Mouse (Mus musculus): ENCODE data around the gene Wdr4. TPM values are rescaled to one million over a fixed set of nuclear protein-coding genes. Genes with fewer than 3 reads are reported as not detected.
A peak's percentile ranks its signal among the peaks of the same experiment; 100 is the strongest.

The Wdr4 gene
- polyA plus RNA-seq, 1 experiment from 2014 or later: 43.7 TPM

DNA sequence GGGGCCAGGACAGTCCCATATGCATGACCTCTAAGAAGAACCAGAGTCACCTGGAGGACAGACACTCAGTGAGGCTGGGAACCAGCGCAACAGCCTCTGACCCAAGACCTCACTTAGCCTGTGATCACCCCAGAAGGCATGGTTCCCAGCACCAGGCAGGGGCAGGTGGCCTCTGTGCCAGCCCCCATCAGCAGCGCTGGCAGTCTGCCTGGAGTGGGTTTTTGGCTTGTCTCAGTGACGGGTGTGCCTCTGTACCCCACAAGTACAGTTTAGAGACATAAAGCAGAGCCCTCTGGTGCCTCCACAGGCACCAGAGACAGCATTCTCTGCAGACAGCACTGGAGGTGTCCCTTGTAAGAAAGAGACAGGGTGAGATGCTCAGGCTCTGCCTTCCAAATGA is 69.6 kb downstream of the Wdr4 start:
- H3K9ac ChIP-seq (ENCODE audit: low read depth, low read length): 0 out of 2 replicates have a peak overlapping the region, but pooled peaks have one; percentile 10
- no peak overlapping the region for H3K4me3 ChIP-seq (ENCODE audit: low read depth, low read length)
- no peaks in the 10 kb centered on the region for H3K9me3 ChIP-seq (replicated peaks; ENCODE audit: control insufficient read depth, low read length, poor library complexity, severe bottlenecking)
- H3K4me2 ChIP-seq (ENCODE audit: low read length): no peak overlapping the region
- H3K27ac ChIP-seq (ENCODE audit: low read length): peak overlapping the region; percentile 58
- H3K27me3 ChIP-seq (ENCODE audit: control insufficient read depth, insufficient read depth, low read depth, low read length): no peaks in the 10 kb centered on the region
- WGBS: 71% methylated on average over 3 of the region's 3 CpGs
- no peak for ATAC-seq
- peaks cover 4% of the 10 kb centered on the region; the same call in 1 of the 2 replicates for H3K4me1 ChIP-seq (ENCODE audit: control insufficient read depth, insufficient read depth, low read length)
- peaks cover 2% of the 10 kb centered on the region for H3K36me3 ChIP-seq (ENCODE audit: control insufficient read depth, insufficient read depth, low read length)

DNA sequence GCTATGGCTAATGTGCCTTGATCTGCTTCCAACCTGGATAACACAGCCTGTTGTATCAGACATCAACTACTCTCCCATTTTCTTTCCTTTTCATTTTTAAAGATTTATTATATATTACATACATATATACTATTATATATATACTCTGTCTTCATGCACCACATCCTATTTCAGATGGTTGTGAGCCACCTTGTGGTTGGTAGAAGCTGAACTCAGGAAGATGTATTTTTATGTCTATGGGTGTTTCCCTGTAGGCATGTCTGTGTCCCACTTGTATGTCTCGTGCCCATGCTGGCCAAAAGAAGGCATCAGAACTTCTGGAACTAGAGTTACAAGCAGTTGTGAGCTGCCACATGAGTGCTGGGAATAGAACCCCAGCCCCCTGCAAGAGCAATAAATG is 71.3 kb downstream of the Wdr4 start:
- peaks cover 4% of the 10 kb centered on the region; the same call in 1 of the 2 replicates for H3K4me1 ChIP-seq (ENCODE audit: control insufficient read depth, insufficient read depth, low read length)
- H3K36me3 ChIP-seq (ENCODE audit: control insufficient read depth, insufficient read depth, low read length): peaks cover 2% of the 10 kb centered on the region
- H3K9ac ChIP-seq (ENCODE audit: low read depth, low read length): no peak overlapping the region
- no peak overlapping the region for H3K4me2 ChIP-seq (ENCODE audit: low read length)
- no peaks in the 10 kb centered on the region for H3K27me3 ChIP-seq (ENCODE audit: control insufficient read depth, insufficient read depth, low read depth, low read length)
- H3K4me3 ChIP-seq (ENCODE audit: low read depth, low read length): no peak overlapping the region
- WGBS: 82% methylated on average over 1 of the region's 1 CpGs
- H3K27ac ChIP-seq (ENCODE audit: low read length): no peak overlapping the region
- no peak for ATAC-seq
- H3K9me3 ChIP-seq (replicated peaks; ENCODE audit: control insufficient read depth, low read length, poor library complexity, severe bottlenecking): no peaks in the 10 kb centered on the region

DNA sequence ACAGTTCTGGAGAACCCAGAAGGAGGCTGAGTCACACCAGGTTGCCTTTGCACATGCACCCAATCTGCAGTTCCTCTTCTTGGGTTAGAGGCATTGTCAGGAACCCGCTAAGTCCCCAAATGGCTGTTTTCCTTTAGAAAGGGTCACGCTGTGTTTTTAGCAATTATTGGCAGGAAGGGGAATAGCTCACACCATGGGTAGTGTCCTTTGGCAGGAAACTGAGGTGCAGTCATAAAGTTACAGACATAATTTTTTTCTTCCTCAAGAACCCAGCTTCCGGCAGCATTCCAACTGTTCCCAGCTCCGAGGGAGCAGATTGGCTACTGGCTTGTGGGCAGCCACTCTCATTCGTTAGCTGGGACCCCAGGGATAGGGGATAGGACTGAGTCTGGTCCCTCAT is 72.0 kb downstream of the Wdr4 start:
- no peak for ATAC-seq
- no peak overlapping the region for H3K9ac ChIP-seq (ENCODE audit: low read depth, low read length)
- no peak overlapping the region for H3K4me2 ChIP-seq (ENCODE audit: low read length)
- H3K36me3 ChIP-seq (ENCODE audit: control insufficient read depth, insufficient read depth, low read length): peaks cover 2% of the 10 kb centered on the region
- peaks cover 4% of the 10 kb centered on the region; the same call in 1 of the 2 replicates for H3K4me1 ChIP-seq (ENCODE audit: control insufficient read depth, insufficient read depth, low read length)
- H3K27me3 ChIP-seq (ENCODE audit: control insufficient read depth, insufficient read depth, low read depth, low read length): no peaks in the 10 kb centered on the region
- H3K27ac ChIP-seq (ENCODE audit: low read length): no peak overlapping the region
- H3K4me3 ChIP-seq (ENCODE audit: low read depth, low read length): no peak overlapping the region
- 82% methylated on average over 5 of the region's 5 CpGs for WGBS
- H3K9me3 ChIP-seq (replicated peaks; ENCODE audit: control insufficient read depth, low read length, poor library complexity, severe bottlenecking): no peaks in the 10 kb centered on the region

DNA sequence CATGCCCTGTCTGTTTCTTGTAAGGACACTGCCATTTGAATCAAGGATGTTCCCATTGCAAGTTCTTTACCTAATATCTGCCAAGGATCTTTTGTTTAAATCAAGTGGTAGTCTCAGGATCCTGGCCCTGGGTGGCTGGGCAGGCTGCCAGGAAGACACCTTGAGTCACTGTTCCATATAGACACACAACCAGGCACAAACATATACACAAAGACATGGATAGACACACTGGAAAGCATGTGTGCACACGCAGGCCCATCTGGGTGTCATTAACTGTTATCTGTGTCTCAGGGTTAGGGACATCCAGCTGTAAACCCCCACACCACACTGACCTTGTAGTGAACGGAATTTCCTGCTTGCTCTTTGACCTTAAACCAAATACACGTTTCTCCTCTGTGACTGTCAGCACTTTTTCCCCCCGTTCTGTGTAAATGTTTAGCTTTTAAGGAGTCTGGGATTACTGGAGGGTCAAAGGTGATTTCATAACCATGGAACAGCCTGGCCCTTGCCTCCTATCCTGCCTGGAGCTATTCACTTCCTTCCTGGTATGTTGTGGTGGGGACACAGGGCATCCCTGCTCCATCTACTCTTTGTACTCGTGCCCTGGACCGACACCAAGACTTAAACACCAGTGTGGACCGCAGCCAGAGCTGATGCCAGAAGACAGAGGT is 74.6 kb downstream of the Wdr4 start:
- H3K36me3 ChIP-seq (ENCODE audit: control insufficient read depth, insufficient read depth, low read length): peaks cover under 1% of the 10 kb centered on the region
- H3K4me2 ChIP-seq (ENCODE audit: low read length): no peak overlapping the region
- H3K4me3 ChIP-seq (ENCODE audit: low read depth, low read length): no peak overlapping the region
- no peaks in the 10 kb centered on the region; the same call in 1 of the 2 replicates for H3K9me3 ChIP-seq (replicated peaks; ENCODE audit: control insufficient read depth, low read length, poor library complexity, severe bottlenecking)
- H3K27ac ChIP-seq (ENCODE audit: low read length): no peak overlapping the region
- no peak for ATAC-seq
- no peak overlapping the region for H3K9ac ChIP-seq (ENCODE audit: low read depth, low read length)
- no peaks in the 10 kb centered on the region for H3K27me3 ChIP-seq (ENCODE audit: control insufficient read depth, insufficient read depth, low read depth, low read length)
- WGBS: 71% methylated on average over 7 of the region's 7 CpGs
- H3K4me1 ChIP-seq (ENCODE audit: control insufficient read depth, insufficient read depth, low read length): no peaks in the 10 kb centered on the region

Small RNA genes lying within 50 kb of the gene (microRNA-seq; reads per million reads assigned to microRNA genes)
- gene Gm24970: not detected

Other genes starting within 250 kb of the Wdr4 start
- 6.4 and 8.6 TPM in 2 replicates for gene Rsph1, start 242.6 kb downstream of the Wdr4 start, polyA plus RNA-seq (2015; fragmentation: Nextera tagmentation; extraction: Ambion mirVana)
- gene Slc37a1, start 233.2 kb downstream of the Wdr4 start, polyA plus RNA-seq (2015; fragmentation: Nextera tagmentation; extraction: Ambion mirVana): 12.9 and 20.1 TPM in 2 replicates
- gene Pde9a, start 133.8 kb downstream of the Wdr4 start, polyA plus RNA-seq (2015; fragmentation: Nextera tagmentation; extraction: Ambion mirVana): 33.1 and 41.0 TPM in 2 replicates
- 400 and 424 TPM in 2 replicates for gene Ndufv3, start 135 bp upstream of the Wdr4 start, polyA plus RNA-seq (2015; fragmentation: Nextera tagmentation; extraction: Ambion mirVana)
- 18.8 and 25.0 TPM in 2 replicates for gene Pknox1, start 44.8 kb upstream of the Wdr4 start, polyA plus RNA-seq (2015; fragmentation: Nextera tagmentation; extraction: Ambion mirVana)
- 4.9 and 8.9 TPM in 2 replicates for gene Cbs, start 117.3 kb upstream of the Wdr4 start, polyA plus RNA-seq (2015; fragmentation: Nextera tagmentation; extraction: Ambion mirVana)
- gene U2af1, start 138.9 kb upstream of the Wdr4 start, polyA plus RNA-seq (2015; fragmentation: Nextera tagmentation; extraction: Ambion mirVana): 194 and 198 TPM in 2 replicates
- gene Cryaa, start 157.8 kb upstream of the Wdr4 start, polyA plus RNA-seq (2015; fragmentation: Nextera tagmentation; extraction: Ambion mirVana): 0.25 TPM in 1 of 2 replicates, not detected in the other

Data from midbrain, embryonic 16.5 days (tissue).